In the genomic region with DNA sequence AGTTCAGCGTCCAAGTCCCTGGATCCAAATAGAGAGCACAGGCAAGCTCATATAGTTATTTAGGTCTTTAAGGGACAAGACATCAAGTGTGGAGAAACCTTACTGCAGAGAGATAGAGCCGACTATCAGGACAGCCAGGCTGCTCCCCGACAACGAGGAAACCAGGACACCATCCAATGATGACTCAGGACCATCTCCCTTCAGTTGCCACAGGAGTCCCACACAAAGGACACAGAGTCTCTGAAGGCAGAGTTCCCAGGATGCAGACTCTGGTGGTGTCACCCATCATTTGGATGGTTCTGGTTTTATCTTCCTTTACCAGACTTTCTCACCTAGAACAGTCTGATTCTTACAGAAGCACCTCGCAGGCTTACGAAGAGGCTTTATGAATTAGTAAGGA, we compare ENCODE assay signal across 13 mouse cellular contexts.
"Had no signal": no experiment of that assay in that cellular context is flagged by ENCODE, and none has a peak within 500 bp of the region (broad histone marks: within the 10 kb centered on the region; RNA-seq: fewer than 3 reads in every experiment).

No protein-coding gene starts in this region.

- ATAC-seq: intestine, postnatal 0 days had no signal

- H3K27ac ChIP-seq: kidney, postnatal 0 days; liver, embryonic 13.5 days; stomach, embryonic 15.5 days had no signal

- DNase-seq: kidney, adult 2 months; kidney, postnatal 25 days; liver, embryonic 13.5 days; lung, adult 2 months; lung, postnatal 14 days; lung, postnatal 4 days; midbrain, embryonic 14.5 days; right cerebral cortex, postnatal 25 days; spleen, adult 18-20 months; thymus, postnatal 25 days had no signal

- H3K4me3 ChIP-seq: liver, embryonic 13.5 days; stomach, embryonic 15.5 days had no signal
